Mouse (Mus musculus) limb, embryonic 10.5 days (tissue): ENCODE measurements around the gene Kdm7a. TPM values are rescaled to one million over a fixed set of nuclear protein-coding genes. Genes with fewer than 3 reads are reported as not detected.

Experiments used
- DNase-seq: peaks from one replicate; pipeline ENCODE4 v3.0.0-alpha.2; 2017; ENCODE audit warnings: low spot score
- H3K27ac ChIP-seq: fragments of 300-500 bp; sonication (generic); 2 replicates; pipeline ENCODE4 v1.5.1; 2016; ENCODE audit warnings: mild to moderate bottlenecking
- H3K27me3 ChIP-seq: fragments of 300-500 bp; sonication (generic); 2 replicates; pipeline ENCODE4 v1.6.1; 2016; ENCODE audit warnings: low read depth, mild to moderate bottlenecking; ENCODE audit not compliant: poor library complexity, severe bottlenecking
- H3K36me3 ChIP-seq: fragments of 300-500 bp; sonication (generic); 2 replicates; pipeline ENCODE4 v1.6.1; 2016; ENCODE audit warnings: mild to moderate bottlenecking, moderate library complexity
- H3K4me1 ChIP-seq: fragments of 300-500 bp; sonication (generic); 2 replicates; pipeline ENCODE4 v1.6.1; 2016
- H3K4me3 ChIP-seq: fragments of 300-500 bp; sonication (generic); 2 replicates; pipeline ENCODE4 v1.5.1; 2016; ENCODE audit warnings: mild to moderate bottlenecking, moderate library complexity
- H3K9me3 ChIP-seq: fragments of 300-500 bp; sonication (generic); replicated peaks from 2 replicates; pipeline ENCODE4 v1.6.1; 2016; ENCODE audit warnings: mild to moderate bottlenecking
- WGBS: fragments of 180-500 bp; shearing (Covaris S2); methylation state at CpG from one replicate; pipeline ENCODE4 v1.1.7; 2016; 5-methylcytosine and 5-hydroxymethylcytosine counted together
- polyA plus RNA-seq: library from polyadenylated mRNA; unstranded; fragments of >200 nt; fragmentation: Nextera tagmentation; extraction: Ambion mirVana; gene quantifications from 2 replicates; pipeline ENCODE4 v1.2.1, GENCODE M21; 2016

Gene Kdm7a
- polyA plus RNA-seq, 1 experiment from 2014 or later: 9.3 TPM

DNA sequence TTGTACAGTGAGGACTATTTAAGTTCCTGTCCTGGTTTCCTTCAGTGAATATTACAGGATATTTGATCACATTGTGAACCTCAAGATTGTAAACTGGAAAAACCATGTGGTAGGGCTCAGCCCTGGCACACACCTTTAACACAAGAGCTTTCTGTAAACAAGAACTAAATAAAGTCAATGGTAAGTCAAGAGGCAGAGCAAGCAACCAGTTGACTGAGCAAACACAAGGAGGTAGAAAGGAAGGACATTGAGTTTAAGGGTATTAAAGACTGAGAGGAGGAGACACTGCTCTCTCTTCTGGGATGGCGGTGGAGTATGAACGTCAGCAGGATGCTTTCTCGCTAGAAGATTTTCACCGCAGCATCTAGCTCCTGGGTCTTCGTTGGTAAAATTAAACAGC lies 13.6 kb downstream of the Kdm7a start:
- Histone ChIP-seq H3K4me1 (no peaks in the 10 kb centered on the region), H3K27ac (no peak overlapping the region), H3K36me3 (peaks cover 10% of the 10 kb centered on the region), H3K4me3 (no peak overlapping the region), H3K27me3 (no peaks in the 10 kb centered on the region), H3K9me3 (no peaks in the 10 kb centered on the region)
- 94% methylated on average over 5 of the region's 5 CpGs for WGBS
- DNase-seq: no peak

GRCm38 (mm10) chr6:39191518-39191917 lies 15.1 kb downstream of the Kdm7a start:
- Histone ChIP-seq H3K9me3 (no peaks in the 10 kb centered on the region), H3K4me1 (no peaks in the 10 kb centered on the region), H3K4me3 (no peak overlapping the region), H3K27ac (no peak overlapping the region), H3K36me3 (peaks cover 10% of the 10 kb centered on the region), H3K27me3 (no peaks in the 10 kb centered on the region)
- 94% methylated on average over 2 of the region's 2 CpGs for WGBS
- DNase-seq: no peak

DNA sequence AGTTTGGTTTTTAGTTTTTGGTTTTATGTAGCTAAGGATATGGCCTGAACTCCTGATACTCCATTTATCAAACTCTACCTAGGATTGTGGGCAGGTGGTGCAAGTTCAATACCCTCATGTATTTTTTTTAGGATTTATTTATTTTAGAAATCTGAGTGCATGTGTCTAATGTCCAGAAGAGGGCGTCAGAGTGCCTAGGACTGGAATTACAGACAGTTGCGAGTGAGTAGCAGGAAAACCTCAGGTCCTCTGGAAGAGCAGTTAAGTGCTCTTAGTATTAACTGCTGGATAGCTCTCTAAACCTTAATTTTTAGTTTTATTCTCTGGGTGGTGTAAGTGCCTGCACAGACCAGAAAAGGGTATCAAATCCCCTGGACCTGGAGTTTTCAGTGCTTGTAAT lies 19.4 kb downstream of the Kdm7a start:
- Histone ChIP-seq H3K27ac (no peak overlapping the region), H3K4me1 (no peaks in the 10 kb centered on the region), H3K4me3 (no peak overlapping the region), H3K9me3 (no peaks in the 10 kb centered on the region), H3K27me3 (no peaks in the 10 kb centered on the region), H3K36me3 (peaks cover 12% of the 10 kb centered on the region)
- WGBS: 40% methylated on average over 2 of the region's 2 CpGs
- DNase-seq: no peak

GRCm38 (mm10) chr6:39169089-39169488 lies 37.5 kb downstream of the Kdm7a start:
- H3K9me3 ChIP-seq: no peaks in the 10 kb centered on the region
- peaks cover 60% of the 10 kb centered on the region for H3K36me3 ChIP-seq
- 88% methylated on average over 1 of the region's 1 CpGs for WGBS

GRCm38 (mm10) chr6:39164891-39165290 lies 41.7 kb downstream of the Kdm7a start:
- no peak overlapping the region for H3K27ac ChIP-seq
- no peak overlapping the region for H3K4me3 ChIP-seq
- H3K4me1 ChIP-seq: no peaks in the 10 kb centered on the region
- H3K9me3 ChIP-seq: no peaks in the 10 kb centered on the region
- no peaks in the 10 kb centered on the region for H3K27me3 ChIP-seq
- WGBS: 95% methylated on average over 1 of the region's 1 CpGs
- H3K36me3 ChIP-seq: peaks cover 76% of the 10 kb centered on the region
- DNase-seq: no peak

More at GRCm38 (mm10) chr6:39169089-39169488, 37.5 kb downstream of the Kdm7a start:
- DNase-seq: no peak
- Histone ChIP-seq H3K4me3 (no peak overlapping the region), H3K27me3 (no peaks in the 10 kb centered on the region), H3K4me1 (no peaks in the 10 kb centered on the region), H3K27ac (no peak overlapping the region)

GRCm38 (mm10) chr6:39161975-39162374 lies 44.6 kb downstream of the Kdm7a start:
- Histone ChIP-seq H3K27ac (no peak overlapping the region), H3K27me3 (no peaks in the 10 kb centered on the region), H3K9me3 (no peaks in the 10 kb centered on the region), H3K4me1 (no peaks in the 10 kb centered on the region), H3K4me3 (no peak overlapping the region), H3K36me3 (peaks cover 62% of the 10 kb centered on the region)
- DNase-seq: no peak
- WGBS: 96% methylated on average over 6 of the region's 6 CpGs

DNA sequence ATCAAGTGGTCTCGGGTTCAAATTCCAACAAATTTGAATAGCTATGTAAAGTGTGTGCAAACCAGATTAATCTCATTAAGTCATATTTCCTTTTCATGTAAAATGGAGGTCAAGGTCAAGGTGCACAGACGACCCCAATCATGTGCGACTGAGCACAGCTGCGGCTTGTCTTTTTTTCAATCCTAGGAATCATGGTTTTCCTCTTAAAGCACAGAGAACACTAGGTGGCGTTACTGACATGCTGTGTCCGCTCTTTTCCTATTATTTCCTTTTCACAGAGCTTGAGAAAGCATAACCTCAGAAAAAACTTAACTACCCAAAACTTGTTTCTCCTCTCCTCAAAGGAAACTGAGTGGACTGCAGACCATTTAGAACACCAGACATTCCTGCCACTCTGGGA lies 60.5 kb downstream of the Kdm7a start:
- Histone ChIP-seq H3K36me3 (peaks cover 84% of the 10 kb centered on the region), H3K9me3 (no peaks in the 10 kb centered on the region), H3K27ac (no peak overlapping the region), H3K4me3 (no peak overlapping the region), H3K27me3 (no peaks in the 10 kb centered on the region), H3K4me1 (no peaks in the 10 kb centered on the region)
- DNase-seq: no peak
- 68% methylated on average over 6 of the region's 6 CpGs for WGBS

- H3K36me3 ChIP-seq: peaks cover 26% of the 10 kb centered on the region
- no peak overlapping the region for H3K27ac ChIP-seq
- no peak for DNase-seq
- no peak overlapping the region for H3K4me3 ChIP-seq
- H3K4me1 ChIP-seq: no peaks in the 10 kb centered on the region
- WGBS: 70% methylated on average over 5 of the region's 5 CpGs
- H3K27me3 ChIP-seq: no peaks in the 10 kb centered on the region
- no peaks in the 10 kb centered on the region for H3K9me3 ChIP-seq
Observed at GRCm38 (mm10) chr6:39132556-39132955, 74.0 kb downstream of the Kdm7a start.

DNA sequence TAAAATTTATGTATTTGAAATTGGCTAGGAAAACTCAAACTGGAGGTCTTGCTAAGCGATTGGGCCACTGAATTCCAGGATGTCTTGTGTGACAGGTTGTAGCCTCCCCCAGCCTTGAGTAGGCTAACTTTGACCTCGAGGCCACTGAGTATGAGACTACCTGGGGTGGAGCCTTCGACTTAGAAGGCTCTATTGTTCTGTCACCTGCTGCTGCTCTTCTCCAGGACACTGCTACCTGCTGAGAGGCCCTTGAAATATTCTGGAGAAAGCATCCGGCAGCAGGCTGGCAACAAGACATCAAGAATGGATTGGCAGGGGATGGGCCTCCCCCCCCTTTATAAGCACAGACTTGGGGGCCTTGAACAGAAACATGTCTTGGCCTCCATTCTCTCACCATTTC lies 75.1 kb downstream of the Kdm7a start:
- no peaks in the 10 kb centered on the region; the same call in 1 of the 2 replicates for H3K9me3 ChIP-seq
- H3K4me1 ChIP-seq: no peaks in the 10 kb centered on the region
- 49% methylated on average over 4 of the region's 4 CpGs for WGBS
- H3K4me3 ChIP-seq: no peak overlapping the region
- no peak for DNase-seq
- no peaks in the 10 kb centered on the region for H3K27me3 ChIP-seq
- no peak overlapping the region for H3K27ac ChIP-seq
- peaks cover 26% of the 10 kb centered on the region for H3K36me3 ChIP-seq

GRCm38 (mm10) chr6:39124719-39125118 lies 81.9 kb downstream of the Kdm7a start:
- Histone ChIP-seq H3K4me3 (no peak overlapping the region), H3K27ac (no peak overlapping the region), H3K9me3 (no peaks in the 10 kb centered on the region; the same call in 1 of the 2 replicates), H3K27me3 (peaks cover 9% of the 10 kb centered on the region), H3K4me1 (no peaks in the 10 kb centered on the region), H3K36me3 (no peaks in the 10 kb centered on the region)
- no peak for DNase-seq

GRCm38 (mm10) chr6:39120685-39121084 lies 85.9 kb downstream of the Kdm7a start:
- Histone ChIP-seq H3K27ac (no peak overlapping the region), H3K4me1 (peaks cover 11% of the 10 kb centered on the region), H3K36me3 (no peaks in the 10 kb centered on the region), H3K27me3 (peaks cover 50% of the 10 kb centered on the region), H3K9me3 (no peaks in the 10 kb centered on the region; the same call in 1 of the 2 replicates), H3K4me3 (no peak overlapping the region)
- WGBS: 81% methylated on average over 3 of the region's 3 CpGs
- DNase-seq: no peak

DNA sequence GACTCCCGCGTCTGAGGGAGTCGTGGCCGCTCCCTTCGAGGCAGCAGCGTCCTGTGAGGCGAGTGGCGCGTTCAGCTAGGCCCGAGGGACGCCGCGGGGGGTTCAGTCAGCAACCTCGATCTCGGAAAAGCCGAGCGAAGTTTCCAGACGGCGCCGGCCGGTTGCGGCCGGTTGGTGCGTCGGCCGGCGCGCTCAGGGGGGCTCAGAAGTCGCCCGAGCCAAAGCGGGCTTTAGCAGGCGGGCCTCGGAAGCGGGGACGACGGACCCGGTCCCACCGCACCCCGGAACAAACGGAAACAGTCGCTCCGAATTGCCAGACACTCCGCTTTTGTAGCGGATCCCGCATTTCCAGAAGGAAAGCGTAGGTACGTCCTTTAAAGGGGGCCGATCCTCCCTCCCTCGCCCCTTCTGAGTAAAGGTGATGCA lies 88.1 kb downstream of the Kdm7a start:
- WGBS: 10% methylated on average over 49 of the region's 49 CpGs
- Histone ChIP-seq H3K36me3 (no peaks in the 10 kb centered on the region), H3K4me3 (peak overlapping the region; percentile 69), H3K9me3 (no peaks in the 10 kb centered on the region; the same call in 1 of the 2 replicates), H3K4me1 (peaks cover 11% of the 10 kb centered on the region), H3K27me3 (peaks cover 63% of the 10 kb centered on the region), H3K27ac (peak overlapping the region; percentile 86)
- DNase-seq: no peak

GRCm38 (mm10) chr6:39117584-39118455 lies 88.8 kb downstream of the Kdm7a start, which contains the start of gene Parp12:
Gene Parp12 (minus strand): TSS chr6:39118349.
- peak; percentile 74 for DNase-seq
- H3K27me3 ChIP-seq: peaks cover 63% of the 10 kb centered on the region
- WGBS: 4% methylated on average over 97 of the region's 101 CpGs

More at GRCm38 (mm10) chr6:39117584-39118455, 88.8 kb downstream of the Kdm7a start, which contains the start of gene Parp12:
- Histone ChIP-seq H3K27ac (peak within 1 kb of the TSS; percentile 86), H3K9me3 (no peaks in the 10 kb centered on the region; the same call in 1 of the 2 replicates), H3K4me1 (peaks cover 11% of the 10 kb centered on the region), H3K4me3 (peak within 1 kb of the TSS; percentile 69), H3K36me3 (no peaks in the 10 kb centered on the region)
